Mouse (Mus musculus): ENCODE results near the gene Olfr483. TPM values are rescaled to one million over a fixed set of nuclear protein-coding genes. Genes with fewer than 3 reads are reported as not detected.

The Olfr483 gene
- total and polyA plus RNA-seq, 3 experiments: not detected

DNA sequence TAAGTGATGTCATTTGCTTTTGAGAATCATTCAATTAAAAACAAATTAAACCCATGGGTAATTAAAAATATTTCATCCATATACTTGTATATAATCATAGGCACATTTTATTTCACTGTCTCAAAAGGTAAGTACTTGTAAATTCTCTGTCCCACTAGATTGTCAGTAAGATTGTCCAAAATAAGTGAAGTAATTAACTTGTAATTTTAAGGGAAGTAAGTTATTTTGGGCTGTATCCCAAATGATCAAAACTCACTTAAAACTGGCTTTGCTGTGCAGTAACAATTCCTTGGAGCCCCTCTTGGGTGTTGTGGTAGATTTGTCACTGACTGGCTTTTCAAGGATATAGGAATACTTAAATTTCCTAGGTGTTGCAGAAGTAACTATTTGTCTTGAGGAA lies 21.1 kb upstream of the Olfr483 start, which contains the start of gene Olfr481:
TSS of gene Olfr481 (plus strand) at position 301 of the 400 bp plus-strand sequence.
- no peak for DNase-seq (ENCODE audit: low read depth, low spot score)
- no peak within 1 kb of the TSS for H3K4me3 ChIP-seq (ENCODE audit: control insufficient read depth in 1 of 2, insufficient read depth in 1 of 2, low read depth in 2 of 2, low read length in 2 of 2)
- H3K79me2 ChIP-seq (ENCODE audit: control insufficient read depth, insufficient read depth, low read length, poor library complexity): no peaks in the 10 kb centered on the region
- H3K9ac ChIP-seq (ENCODE audit: control insufficient read depth, low read depth, low read length, poor library complexity, severe bottlenecking): no peak within 1 kb of the TSS
- TF ChIP-seq POLR2AphosphoS5 (IDR thresholded peaks at IDR 0.05; ENCODE audit: borderline replicate concordance, low read depth, low read length): no peak
- no peak for TF ChIP-seq USF2 (IDR thresholded peaks at IDR 0.05; ENCODE audit: borderline replicate concordance in 1 of 2, insufficient read depth in 1 of 2, low read depth in 1 of 2, low read length in 2 of 2)
- TF ChIP-seq RCOR1 (IDR thresholded peaks at IDR 0.05; ENCODE audit: low read depth, low read length): no peak
- no peak for TF ChIP-seq MAFK (IDR thresholded peaks at IDR 0.05; ENCODE audit: borderline replicate concordance, low read depth, low read length)
- no peak for TF ChIP-seq NELFE (IDR thresholded peaks at IDR 0.05; ENCODE audit: low read depth, low read length)
- TF ChIP-seq SMC3 (IDR thresholded peaks at IDR 0.05; ENCODE audit: low read depth, low read length): no peak
- no peak for TF ChIP-seq MXI1 (IDR thresholded peaks at IDR 0.05; ENCODE audit: low read depth, low read length)
- TF ChIP-seq E2F4 (IDR thresholded peaks at IDR 0.05; ENCODE audit: borderline replicate concordance, low read depth, low read length): no peak
- no peak for TF ChIP-seq TAL1 (IDR thresholded peaks at IDR 0.05; ENCODE audit: low read length)
- no peak for TF ChIP-seq ZNF384 (IDR thresholded peaks at IDR 0.05; ENCODE audit: low read depth, low read length)
- TF ChIP-seq ELF1 (IDR thresholded peaks at IDR 0.05; ENCODE audit: low read depth, low read length): no peak
- no peaks in the 10 kb centered on the region for H3K36me3 ChIP-seq (ENCODE audit: control insufficient read depth in 1 of 2, insufficient read depth in 2 of 2, low read length in 2 of 2)
- H3K27me3 ChIP-seq (ENCODE audit: control insufficient read depth in 1 of 2, insufficient read depth in 2 of 2, low read length in 2 of 2): no peaks in the 10 kb centered on the region
- H3K9me3 ChIP-seq (replicated peaks; ENCODE audit: insufficient read depth, low read length): no peaks in the 10 kb centered on the region
- H3K27ac ChIP-seq (ENCODE audit: control insufficient read depth, low read depth, low read length): no peak within 1 kb of the TSS
- no peaks in the 10 kb centered on the region for H3K4me1 ChIP-seq (ENCODE audit: control insufficient read depth in 1 of 2, insufficient read depth in 2 of 2, low read length in 2 of 2)

DNA sequence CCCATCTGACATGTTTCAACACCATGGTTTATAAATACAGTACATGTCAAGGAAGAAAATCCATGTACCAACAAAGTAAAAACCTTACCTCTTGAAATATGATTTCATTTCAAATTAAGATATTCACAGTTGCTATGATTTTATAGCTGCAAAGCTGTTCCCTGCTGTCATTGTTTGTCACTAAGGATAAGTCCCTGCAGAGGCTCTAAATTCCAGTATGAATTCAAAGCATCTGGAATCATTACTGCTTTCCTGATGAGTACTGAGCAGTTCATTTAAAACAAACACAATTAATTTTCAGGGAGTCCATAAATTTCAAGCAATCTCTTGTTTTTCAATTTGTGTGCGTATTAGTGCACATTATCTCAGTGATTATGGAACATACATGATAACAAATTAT lies 3.2 kb upstream of the Olfr483 start, which contains the start of gene Olfr482:
TSS of gene Olfr482 (minus strand) at position 101 of the 400 bp plus-strand sequence.
- Histone ChIP-seq H3K27ac (ENCODE audit: control insufficient read depth, low read depth, low read length) (no peak within 1 kb of the TSS), H3K79me2 (ENCODE audit: control insufficient read depth, insufficient read depth, low read length, poor library complexity) (no peaks in the 10 kb centered on the region), H3K4me1 (ENCODE audit: control insufficient read depth in 1 of 2, insufficient read depth in 2 of 2, low read length in 2 of 2) (no peaks in the 10 kb centered on the region), H3K4me3 (ENCODE audit: control insufficient read depth in 1 of 2, insufficient read depth in 1 of 2, low read depth in 2 of 2, low read length in 2 of 2) (no peak within 1 kb of the TSS), H3K36me3 (ENCODE audit: control insufficient read depth in 1 of 2, insufficient read depth in 2 of 2, low read length in 2 of 2) (no peaks in the 10 kb centered on the region), H3K9ac (ENCODE audit: control insufficient read depth, low read depth, low read length, poor library complexity, severe bottlenecking) (no peak within 1 kb of the TSS), H3K9me3 (replicated peaks; ENCODE audit: insufficient read depth, low read length) (no peaks in the 10 kb centered on the region), H3K27me3 (ENCODE audit: control insufficient read depth in 1 of 2, insufficient read depth in 2 of 2, low read length in 2 of 2) (no peaks in the 10 kb centered on the region)
- TF ChIP-seq EP300 (IDR thresholded peaks at IDR 0.05; ENCODE audit: low read depth in 1 of 2, low read length in 2 of 2) (no peak), BHLHE40 (IDR thresholded peaks at IDR 0.05; ENCODE audit: borderline replicate concordance, low read depth, low read length) (no peak)
- no peak for DNase-seq (ENCODE audit: low read depth, low spot score)

DNA sequence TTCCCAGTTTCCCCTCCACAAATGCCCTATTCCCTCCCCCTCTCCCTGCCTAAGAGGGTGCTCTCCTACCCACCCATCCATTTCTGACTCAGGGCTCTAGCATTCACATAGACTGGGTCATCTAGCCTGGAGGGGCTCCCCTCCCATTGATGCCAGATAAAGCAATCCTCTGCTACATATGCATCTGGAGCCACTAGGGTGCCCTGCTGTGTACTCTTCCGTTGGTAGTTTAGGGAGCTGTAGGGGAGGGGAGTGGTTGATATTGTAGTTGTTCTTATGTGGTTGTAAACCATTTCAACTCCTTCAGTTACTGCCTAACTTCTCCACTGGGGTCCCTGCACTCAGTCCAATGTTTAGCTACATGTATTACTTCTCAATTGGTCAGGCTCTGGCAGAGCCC lies 20.0 kb downstream of the Olfr483 start:
- Histone ChIP-seq H3K4me3 (ENCODE audit: control insufficient read depth in 1 of 2, insufficient read depth in 1 of 2, low read depth in 2 of 2, low read length in 2 of 2) (no peak overlapping the region), H3K36me3 (ENCODE audit: control insufficient read depth in 1 of 2, insufficient read depth in 2 of 2, low read length in 2 of 2) (no peaks in the 10 kb centered on the region), H3K27ac (ENCODE audit: control insufficient read depth, low read depth, low read length) (no peak overlapping the region), H3K9ac (ENCODE audit: control insufficient read depth, low read depth, low read length, poor library complexity, severe bottlenecking) (no peak overlapping the region), H3K9me3 (replicated peaks; ENCODE audit: insufficient read depth, low read length) (no peaks in the 10 kb centered on the region), H3K4me1 (ENCODE audit: control insufficient read depth in 1 of 2, insufficient read depth in 2 of 2, low read length in 2 of 2) (no peaks in the 10 kb centered on the region), H3K79me2 (ENCODE audit: control insufficient read depth, insufficient read depth, low read length, poor library complexity) (no peaks in the 10 kb centered on the region), H3K27me3 (ENCODE audit: control insufficient read depth in 1 of 2, insufficient read depth in 2 of 2, low read length in 2 of 2) (no peaks in the 10 kb centered on the region)
- DNase-seq (ENCODE audit: low read depth, low spot score): no peak
- TF ChIP-seq MEF2A (IDR thresholded peaks at IDR 0.05; ENCODE audit: extremely low read depth, insufficient replicate concordance, low read depth, low read length, poor library complexity, severe bottlenecking) (no peak), ELF1 (IDR thresholded peaks at IDR 0.05; ENCODE audit: low read depth, low read length) (no peak), ZC3H11A (IDR thresholded peaks at IDR 0.05; ENCODE audit: low read depth, low read length) (no peak), SIN3A (IDR thresholded peaks at IDR 0.05; ENCODE audit: low read length) (no peak), CTCF (IDR thresholded peaks at IDR 0.05 in 2 of 3, conservative IDR thresholded peaks at IDR 0.05 in 1 of 3; ENCODE audit: control insufficient read depth in 1 of 3, insufficient read depth in 1 of 3, low read depth in 2 of 3, low read length in 3 of 3, poor library complexity in 1 of 3, severe bottlenecking in 1 of 3) (no peak), USF2 (IDR thresholded peaks at IDR 0.05; ENCODE audit: borderline replicate concordance in 1 of 2, insufficient read depth in 1 of 2, low read depth in 1 of 2, low read length in 2 of 2) (no peak), KAT2A (conservative IDR thresholded peaks at IDR 0.05; ENCODE audit: low read depth, low read length) (no peak), ZKSCAN1 (IDR thresholded peaks at IDR 0.05; ENCODE audit: low read depth, low read length) (no peak), NRF1 (IDR thresholded peaks at IDR 0.05; ENCODE audit: insufficient read depth, low read depth, low read length, poor library complexity, severe bottlenecking) (no peak), ZNF384 (IDR thresholded peaks at IDR 0.05; ENCODE audit: low read depth, low read length) (no peak), ETS1 (IDR thresholded peaks at IDR 0.05; ENCODE audit: low read depth, low read length) (no peak), HCFC1 (IDR thresholded peaks at IDR 0.05; ENCODE audit: low read depth, low read length) (no peak), UBTF (IDR thresholded peaks at IDR 0.05; ENCODE audit: borderline replicate concordance, insufficient read depth, low read depth, low read length) (no peak), POLR2A (IDR thresholded peaks at IDR 0.05; ENCODE audit: control insufficient read depth in 1 of 2, insufficient read depth in 1 of 2, low read depth in 1 of 2, low read length in 2 of 2, poor library complexity in 1 of 2) (no peak), POLR2AphosphoS5 (IDR thresholded peaks at IDR 0.05; ENCODE audit: borderline replicate concordance, low read depth, low read length) (no peak), RCOR1 (IDR thresholded peaks at IDR 0.05; ENCODE audit: low read depth, low read length) (no peak)
